Mouse (Mus musculus) heart, postnatal 10 days (tissue): ENCODE data around the gene Celsr3. TPM values are rescaled to one million over a fixed set of nuclear protein-coding genes. Genes with fewer than 3 reads are reported as not detected.

Experiments
- DNase-seq, 2 experiments: peaks; one replicate each; pipeline ENCODE4 v3.0.0; 2021
- intact Hi-C: fragments of 180-260 bp; cut with DNase I; formaldehyde crosslinking; loops from one replicate; pipeline ENCODE4 v1.15.1; 2025
- microRNA-seq, 2 experiments: library from miRNA; unstranded; fragments of <30 nt; microRNA quantifications; one replicate each; pipeline ENCODE4 v1.2.0; 2022
- total RNA-seq, 2 experiments: library from RNA; stranded (reverse); gene quantifications; 2 replicates each; pipeline ENCODE4 v1.2.3; 2021

The Celsr3 gene
- total RNA-seq, 2 experiments from 2014 or later = 0.22 to 0.24 TPM

- intact Hi-C loops = no loop called here
- no peak for DNase-seq
Observed at GRCm38 (mm10) chr9:108848419-108848818, 22.3 kb downstream of the Celsr3 start.

- DNase-seq = peak; percentile 66 to 69
- intact Hi-C loops = no loop called here
Observed at GRCm38 (mm10) chr9:108852976-108853375, 26.9 kb downstream of the Celsr3 start, which contains the start of gene Slc26a6. Gene Slc26a6, plus strand, starts transcription at chr9:108853283.

- peak; percentile 95 to 97 for DNase-seq
- intact Hi-C loops = no loop called here
Observed at GRCm38 (mm10) chr9:108853635-108854240, 27.6 kb downstream of the Celsr3 start.

- intact Hi-C loops = no loop called here
- peak; percentile 88 to 89 for DNase-seq
Observed at GRCm38 (mm10) chr9:108854241-108854696, 28.1 kb downstream of the Celsr3 start.

- intact Hi-C loops = no loop called here
Observed at GRCm38 (mm10) chr9:108855335-108855734, 29.2 kb downstream of the Celsr3 start.

GRCm38 (mm10) chr9:108858792-108859527, 32.8 kb downstream of the Celsr3 start:
- DNase-seq = peak; percentile 44 to 56
- intact Hi-C loops = no loop called here

More at GRCm38 (mm10) chr9:108855335-108855734, 29.2 kb downstream of the Celsr3 start:
- peak in 1 of 2 experiments; percentile 52 for DNase-seq

Small RNAs within 50 kb of the gene (microRNA-seq; reads per million reads assigned to microRNA genes)
- 0 reads per million in 2 experiments for gene Gm23156

Other genes with a start within 250 kb of the Celsr3 start
- 10 to 100 TPM; 30.2 to 36.4 TPM for gene Wdr6, start 247.6 kb upstream of the Celsr3 start, total RNA-seq
- gene P4htm, start 228.7 kb upstream of the Celsr3 start, total RNA-seq = 10 to 100 TPM; 12.7 to 15.1 TPM
- gene Arih2, start 176.9 kb upstream of the Celsr3 start, total RNA-seq = 10 to 100 TPM; 55.2 to 56.4 TPM
- gene Slc25a20, start 164.2 kb upstream of the Celsr3 start, total RNA-seq = 100 to 1,000 TPM; 249 to 251 TPM
- 10 to 100 TPM; 73.4 to 79.1 TPM for gene Prkar2a, start 137.0 kb upstream of the Celsr3 start, total RNA-seq
- 10 to 100 TPM; 39.6 to 42.0 TPM for gene Ip6k2, start 42.5 kb upstream of the Celsr3 start, total RNA-seq
- gene Nckipsd, start 18.0 kb upstream of the Celsr3 start, total RNA-seq = 10 to 100 TPM in 1 of 2 experiments, 1 to 10 TPM in 1; 9.0 to 11.5 TPM
- 10 to 100 TPM; 13.6 to 18.0 TPM for gene Slc26a6, start 27.0 kb downstream of the Celsr3 start, total RNA-seq
- not detected for gene Tmem89, start 88.3 kb downstream of the Celsr3 start, total RNA-seq
- 1,000 to 10,000 TPM; 1,923 to 1,927 TPM for gene Uqcrc1, start 110.3 kb downstream of the Celsr3 start, total RNA-seq
- gene Col7a1, start 127.3 kb downstream of the Celsr3 start, total RNA-seq = 1 to 10 TPM; 1.3 TPM
- not detected for gene Ucn2, start 159.7 kb downstream of the Celsr3 start, total RNA-seq
- 1 to 10 TPM; 2.4 TPM for gene Pfkfb4, start 165.5 kb downstream of the Celsr3 start, total RNA-seq
- 10 to 100 TPM; 51.6 to 53.2 TPM for gene Shisa5, start 212.2 kb downstream of the Celsr3 start, total RNA-seq
- gene Trex1, start 233.4 kb downstream of the Celsr3 start, total RNA-seq = 10 to 100 TPM in 1 of 2 experiments, 1 to 10 TPM in 1; 9.8 to 12.2 TPM
- 10 to 100 TPM in 1 of 2 experiments, 1 to 10 TPM in 1; 9.2 to 10.4 TPM for gene Atrip, start 247.8 kb downstream of the Celsr3 start, total RNA-seq